Mouse (Mus musculus) layer of hippocampus, postnatal 14 days (tissue): Measurements from ENCODE around the gene Hmcn1. TPM values are rescaled to one million over a fixed set of nuclear protein-coding genes. Genes with fewer than 3 reads are reported as not detected.

Experiments used
- DNase-seq, 2 experiments: peaks; one replicate each; pipeline ENCODE4 v3.0.0; 2021 to 2022; ENCODE audit warnings: low spot score in 2 of 2, mixed read lengths in 1 of 2
- total RNA-seq, 2 experiments: library from RNA; stranded (reverse); gene quantifications; 2 replicates each; pipeline ENCODE4 v1.2.3; 2021

Gene Hmcn1
- total RNA-seq, 2 experiments from 2014 or later = 5.8 to 5.9 TPM

- no peak for DNase-seq
Measured at GRCm38 (mm10) chr1:150546463-150546862, 446.8 kb downstream of the Hmcn1 start.

GRCm38 (mm10) chr1:150540267-150540666, 453.0 kb downstream of the Hmcn1 start:
- peak; percentile 9 to 37 for DNase-seq

GRCm38 (mm10) chr1:150537410-150538128, 455.7 kb downstream of the Hmcn1 start:
- DNase-seq = no peak

GRCm38 (mm10) chr1:150535770-150536534, 457.3 kb downstream of the Hmcn1 start:
- no peak for DNase-seq

GRCm38 (mm10) chr1:150534587-150534986, 458.6 kb downstream of the Hmcn1 start:
- no peak for DNase-seq

GRCm38 (mm10) chr1:150513041-150513440, 480.2 kb downstream of the Hmcn1 start:
- DNase-seq = no peak

Other genes with a start within 250 kb of the Hmcn1 start
- not detected for gene Gm47985, start 189.1 kb upstream of the Hmcn1 start, total RNA-seq
- not detected for gene Gm8947, start 198.9 kb upstream of the Hmcn1 start, total RNA-seq
- gene Gm47995, start 205.0 kb upstream of the Hmcn1 start, total RNA-seq = not detected
- gene 3110040M04Rik, start 210.7 kb upstream of the Hmcn1 start, total RNA-seq = not detected
- not detected for gene Gm47996, start 216.7 kb upstream of the Hmcn1 start, total RNA-seq